Mouse (Mus musculus) central nervous system, embryonic 18 days (tissue): ENCODE data around the gene Tgm1. TPM values are rescaled to one million over a fixed set of nuclear protein-coding genes. Genes with fewer than 3 reads are reported as not detected.

Experiments used
- polyA plus RNA-seq: library from polyadenylated mRNA; depleted of rRNA; stranded (reverse); fragments of >200 nt; gene quantifications from 2 replicates; pipeline ENCODE4 v1.2.3, GENCODE M21; 2012; rRNA removed

The Tgm1 gene
- polyA plus RNA-seq = 0.31 and 2.6 TPM in 2 replicates

GRCm38 (mm10) chr14:55713729-55714122 lies at the start of gene Tgm1:
Gene Tgm1 (minus strand): TSS chr14:55713926.

GRCm38 (mm10) chr14:55761163-55761562 lies 47.4 kb upstream of the Tgm1 start, which contains the start of gene Ltb4r2:
Gene Ltb4r2 (plus strand): TSS chr14:55761428.

GRCm38 (mm10) chr14:55758363-55758784 lies 44.6 kb upstream of the Tgm1 start, which contains the start of gene Cideb:
Gene Cideb (minus strand): TSS chr14:55758458.

GRCm38 (mm10) chr14:55745180-55745860 lies 31.6 kb upstream of the Tgm1 start, which contains the start of the genes Dhrs1 and Nop9:
Gene Dhrs1 (minus strand): TSS chr14:55745690.
Gene Nop9 (plus strand): TSS chr14:55745693.

GRCm38 (mm10) chr14:55721700-55722437 lies 8.1 kb upstream of the Tgm1 start, which contains the start of gene Rabggta:
Gene Rabggta (minus strand): TSS chr14:55722263.

GRCm38 (mm10) chr14:55681160-55682117 lies 32.3 kb downstream of the Tgm1 start, which contains the start of gene Tinf2:
Gene Tinf2 (minus strand): TSS chr14:55681820.

GRCm38 (mm10) chr14:55671833-55672740 lies 41.6 kb downstream of the Tgm1 start, which contains the start of the genes Gmpr2 and Nedd8:
Gene Gmpr2 (plus strand): TSS chr14:55671941.
Gene Nedd8 (minus strand): TSS chr14:55672124.

GRCm38 (mm10) chr14:55659960-55660573 lies 53.7 kb downstream of the Tgm1 start, which contains the start of gene Mdp1:
Gene Mdp1 (minus strand): TSS chr14:55660508.

Other genes with a start within 250 kb of the Tgm1 start
- gene Dhrs4, start 235.2 kb downstream of the Tgm1 start, polyA plus RNA-seq = 14.6 and 15.1 TPM in 2 replicates
- gene Carmil3, start 223.3 kb downstream of the Tgm1 start, polyA plus RNA-seq = 237 and 240 TPM in 2 replicates
- 44.9 and 48.5 TPM in 2 replicates for gene Cpne6, start 203.5 kb downstream of the Tgm1 start, polyA plus RNA-seq
- 0.96 and 1.5 TPM in 2 replicates for gene Nrl, start 188.9 kb downstream of the Tgm1 start, polyA plus RNA-seq
- gene Pck2, start 173.7 kb downstream of the Tgm1 start, polyA plus RNA-seq = 22.0 and 24.8 TPM in 2 replicates
- gene Dcaf11, start 153.9 kb downstream of the Tgm1 start, polyA plus RNA-seq = 98.1 and 109 TPM in 2 replicates
- 0.59 TPM in 1 of 2 replicates, not detected in the other for gene A730061H03Rik, start 153.5 kb downstream of the Tgm1 start, polyA plus RNA-seq
- 0.08 and 2.9 TPM in 2 replicates for gene Fitm1, start 138.3 kb downstream of the Tgm1 start, polyA plus RNA-seq
- 138 and 140 TPM in 2 replicates for gene Psme1, start 135.8 kb downstream of the Tgm1 start, polyA plus RNA-seq
- gene Emc9, start 128.6 kb downstream of the Tgm1 start, polyA plus RNA-seq = 43.1 and 47.2 TPM in 2 replicates
- gene Psme2, start 122.8 kb downstream of the Tgm1 start, polyA plus RNA-seq = 76.9 and 77.8 TPM in 2 replicates
- 21.9 and 24.7 TPM in 2 replicates for gene Rnf31, start 122.2 kb downstream of the Tgm1 start, polyA plus RNA-seq
- 24.2 and 30.3 TPM in 2 replicates for gene Irf9, start 110.4 kb downstream of the Tgm1 start, polyA plus RNA-seq
- 17.6 and 22.2 TPM in 2 replicates for gene Rec8, start 95.9 kb downstream of the Tgm1 start, polyA plus RNA-seq
- gene Ipo4, start 78.0 kb downstream of the Tgm1 start, polyA plus RNA-seq = 202 and 205 TPM in 2 replicates
- gene Gm49378, start 76.0 kb downstream of the Tgm1 start, polyA plus RNA-seq = 5.1 TPM in 2 replicates
- 35.5 and 36.6 TPM in 2 replicates for gene Tm9sf1, start 70.1 kb downstream of the Tgm1 start, polyA plus RNA-seq
- gene Tssk4, start 63.7 kb downstream of the Tgm1 start, polyA plus RNA-seq = 1.2 and 1.4 TPM in 2 replicates
- gene Mdp1, start 53.4 kb downstream of the Tgm1 start, polyA plus RNA-seq = 49.7 and 51.7 TPM in 2 replicates
- 39.3 and 44.8 TPM in 2 replicates for gene Gmpr2, start 42.0 kb downstream of the Tgm1 start, polyA plus RNA-seq
- 467 and 498 TPM in 2 replicates for gene Nedd8, start 41.8 kb downstream of the Tgm1 start, polyA plus RNA-seq
- gene Tinf2, start 32.1 kb downstream of the Tgm1 start, polyA plus RNA-seq = 19.4 and 19.8 TPM in 2 replicates
- gene Rabggta, start 8.3 kb upstream of the Tgm1 start, polyA plus RNA-seq = 70.1 and 73.0 TPM in 2 replicates
- gene Dhrs1, start 31.8 kb upstream of the Tgm1 start, polyA plus RNA-seq = 87.8 and 91.7 TPM in 2 replicates
- 18.7 and 19.3 TPM in 2 replicates for gene Nop9, start 31.8 kb upstream of the Tgm1 start, polyA plus RNA-seq
- 0.88 and 1.0 TPM in 2 replicates for gene Cideb, start 44.5 kb upstream of the Tgm1 start, polyA plus RNA-seq
- gene Ltb4r2, start 47.5 kb upstream of the Tgm1 start, polyA plus RNA-seq = 0.35 and 0.48 TPM in 2 replicates
- 0.47 and 0.59 TPM in 2 replicates for gene Ltb4r1, start 52.0 kb upstream of the Tgm1 start, polyA plus RNA-seq
- gene Adcy4, start 70.2 kb upstream of the Tgm1 start, polyA plus RNA-seq = 2.7 and 3.0 TPM in 2 replicates
- 1.1 and 1.3 TPM in 2 replicates for gene Ripk3, start 74.9 kb upstream of the Tgm1 start, polyA plus RNA-seq
- gene Nfatc4, start 109.2 kb upstream of the Tgm1 start, polyA plus RNA-seq = 9.2 and 11.3 TPM in 2 replicates
- gene Nynrin, start 140.1 kb upstream of the Tgm1 start, polyA plus RNA-seq = 11.6 and 11.8 TPM in 2 replicates
- gene Cbln3, start 170.5 kb upstream of the Tgm1 start, polyA plus RNA-seq = 0.59 and 0.63 TPM in 2 replicates
- gene Khnyn, start 171.0 kb upstream of the Tgm1 start, polyA plus RNA-seq = 12.2 and 12.4 TPM in 2 replicates
- gene Sdr39u1, start 186.4 kb upstream of the Tgm1 start, polyA plus RNA-seq = 137 and 138 TPM in 2 replicates
- 1.0 and 3.2 TPM in 2 replicates for gene Cma1, start 230.7 kb upstream of the Tgm1 start, polyA plus RNA-seq
- gene Cma2, start 237.1 kb upstream of the Tgm1 start, polyA plus RNA-seq = not detected in 2 replicates